Mouse (Mus musculus): ENCODE results near the gene Tmem26.
A peak's percentile ranks its signal among the peaks of the same experiment; 100 is the strongest.
"Not testable (repeated sequence)": the region's sequence is repeated elsewhere in the genome, so short reads cannot be mapped to it uniquely, and the experiment has no call there.

Gene Tmem26

GRCm38 (mm10) chr10:68723568-68724360 lies at the start of gene Tmem26:
Gene Tmem26 (plus strand): TSS chr10:68723646.
- peak in 1 of 2 experiments; percentile 6 for DNase-seq (ENCODE audit: low spot score in 2 of 2)

GRCm38 (mm10) chr10:68678678-68679077 lies 44.8 kb upstream of the Tmem26 start:
- DNase-seq (ENCODE audit: low spot score in 2 of 2) = no peak

GRCm38 (mm10) chr10:68681233-68681632 lies 42.2 kb upstream of the Tmem26 start:
- no peak for DNase-seq (ENCODE audit: low spot score in 2 of 2)

DNA sequence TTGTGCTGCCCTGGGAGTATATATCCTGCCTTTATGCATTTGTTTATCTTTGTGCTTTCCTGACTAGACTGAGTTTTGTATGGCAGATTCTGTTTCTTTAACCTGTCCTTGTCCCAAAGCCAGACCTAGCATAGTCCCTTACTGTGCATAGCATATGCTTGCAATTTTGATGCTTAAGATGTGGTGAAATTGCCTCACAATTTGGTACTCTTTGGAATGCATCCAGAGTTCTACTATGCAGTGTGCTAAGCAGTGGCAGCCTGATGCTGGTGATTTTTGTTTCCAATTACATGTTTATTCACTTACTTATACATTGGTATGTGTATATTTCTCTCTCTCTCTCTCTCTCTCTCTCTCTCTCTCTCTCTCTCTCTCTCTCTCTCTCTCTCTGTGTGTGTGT lies 37.9 kb upstream of the Tmem26 start:
- no peak for DNase-seq (ENCODE audit: low spot score in 2 of 2)

- DNase-seq (ENCODE audit: low spot score in 2 of 2) = no peak
Measured at GRCm38 (mm10) chr10:68691116-68691515, 32.3 kb upstream of the Tmem26 start.

- DNase-seq (ENCODE audit: low spot score in 2 of 2) = no peak
Measured at GRCm38 (mm10) chr10:68692401-68692800, 31.0 kb upstream of the Tmem26 start.

DNA sequence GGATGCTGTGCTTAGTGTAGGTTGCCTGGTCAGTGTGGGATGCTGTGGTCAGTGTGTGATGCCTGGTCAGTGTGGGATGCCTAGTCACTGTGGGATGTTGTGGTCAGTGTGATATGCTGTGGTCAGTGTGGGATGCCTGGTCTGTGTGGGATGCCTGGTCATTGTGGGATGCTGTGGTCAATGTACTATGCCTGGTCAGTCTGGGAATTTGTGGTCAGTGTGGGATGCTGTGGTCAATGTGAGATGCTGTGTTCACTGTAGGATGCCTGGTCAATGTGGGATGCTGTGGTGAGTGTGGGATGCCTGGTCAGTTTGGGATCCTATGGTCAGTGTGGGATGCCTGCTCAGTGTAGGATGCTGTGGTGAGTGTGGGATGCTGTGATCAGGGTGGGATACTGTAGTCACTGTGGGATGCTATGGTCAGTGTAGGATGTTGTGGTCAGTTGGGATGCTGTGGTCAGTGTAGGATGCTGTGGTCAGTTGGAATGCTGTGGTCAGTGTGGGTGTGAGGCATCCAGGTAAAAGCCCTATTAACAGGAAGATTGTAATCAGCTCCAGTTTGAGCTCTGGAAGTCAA lies 27.6 kb upstream of the Tmem26 start:
- DNase-seq (ENCODE audit: low spot score in 2 of 2) = no peak

DNA sequence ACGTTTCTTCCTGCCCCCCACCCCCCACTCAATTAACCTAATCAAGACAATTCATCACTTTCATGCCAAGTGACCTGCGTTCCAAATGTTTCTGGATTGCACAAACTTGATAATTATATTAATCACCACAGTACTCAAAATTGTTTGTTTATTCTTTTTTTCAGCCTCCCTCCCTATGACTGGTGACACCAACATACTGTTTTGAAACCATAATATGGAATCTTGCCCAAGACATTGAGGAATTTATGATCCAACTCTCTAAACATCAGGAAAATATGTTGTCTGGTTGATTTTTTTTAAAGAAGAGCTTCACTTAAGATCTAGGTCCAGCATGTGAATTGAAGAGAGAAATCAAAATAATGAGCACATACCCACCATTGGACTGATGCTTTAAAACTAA lies 19.2 kb upstream of the Tmem26 start:
- DNase-seq (ENCODE audit: low spot score in 2 of 2) = no peak

GRCm38 (mm10) chr10:68705471-68706036 lies 17.9 kb upstream of the Tmem26 start:
- DNase-seq (ENCODE audit: low spot score in 2 of 2) = no peak

- DNase-seq (ENCODE audit: low spot score in 2 of 2) = no peak
Measured at GRCm38 (mm10) chr10:68707014-68707852, 16.2 kb upstream of the Tmem26 start.

GRCm38 (mm10) chr10:68712926-68713325 lies 10.5 kb upstream of the Tmem26 start:
- DNase-seq (ENCODE audit: low spot score in 2 of 2) = no peak

GRCm38 (mm10) chr10:68714302-68714701 lies 9.1 kb upstream of the Tmem26 start:
- DNase-seq (ENCODE audit: low spot score in 2 of 2) = no peak

- no peak for DNase-seq (ENCODE audit: low spot score in 2 of 2)
Measured at GRCm38 (mm10) chr10:68715396-68715795, 8.1 kb upstream of the Tmem26 start.

GRCm38 (mm10) chr10:68718375-68718774 lies 5.1 kb upstream of the Tmem26 start:
- DNase-seq (ENCODE audit: low spot score in 2 of 2) = no peak

- peak in 1 of 2 experiments; percentile 6 for DNase-seq (ENCODE audit: low spot score in 2 of 2)
Measured at GRCm38 (mm10) chr10:68720887-68721400, 2.5 kb upstream of the Tmem26 start.

GRCm38 (mm10) chr10:68723015-68723414 lies 431 bp upstream of the Tmem26 start:
- DNase-seq (ENCODE audit: low spot score in 2 of 2) = no peak

DNA sequence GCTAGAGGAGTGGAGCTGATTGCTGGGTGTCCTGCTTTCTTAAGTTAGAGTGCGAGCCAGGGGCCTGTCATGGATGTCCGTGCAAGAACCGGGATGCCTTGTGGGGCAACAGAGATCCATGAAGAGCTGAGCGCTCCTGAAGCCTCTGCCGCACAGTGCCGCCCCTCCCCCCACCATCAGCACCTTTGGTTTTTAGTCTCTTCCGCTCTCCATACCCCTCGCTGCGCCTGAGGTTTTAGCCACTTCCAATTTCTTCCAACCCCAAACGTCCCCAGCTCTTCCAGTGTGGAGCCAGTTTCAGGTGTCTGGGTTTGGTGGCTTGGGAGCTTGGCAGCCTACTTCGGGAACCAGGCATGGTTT lies 895 bp downstream of the Tmem26 start:
- no peak for DNase-seq (ENCODE audit: low spot score in 2 of 2)

- DNase-seq (ENCODE audit: low spot score in 2 of 2) = peak in 1 of 2 experiments; percentile 17
Measured at GRCm38 (mm10) chr10:68727464-68727863, 4.0 kb downstream of the Tmem26 start.

- DNase-seq (ENCODE audit: low spot score in 2 of 2) = no peak
Measured at GRCm38 (mm10) chr10:68735621-68736020, 12.2 kb downstream of the Tmem26 start.

- DNase-seq (ENCODE audit: low spot score in 2 of 2) = no peak
Measured at GRCm38 (mm10) chr10:68737391-68737790, 13.9 kb downstream of the Tmem26 start.

DNA sequence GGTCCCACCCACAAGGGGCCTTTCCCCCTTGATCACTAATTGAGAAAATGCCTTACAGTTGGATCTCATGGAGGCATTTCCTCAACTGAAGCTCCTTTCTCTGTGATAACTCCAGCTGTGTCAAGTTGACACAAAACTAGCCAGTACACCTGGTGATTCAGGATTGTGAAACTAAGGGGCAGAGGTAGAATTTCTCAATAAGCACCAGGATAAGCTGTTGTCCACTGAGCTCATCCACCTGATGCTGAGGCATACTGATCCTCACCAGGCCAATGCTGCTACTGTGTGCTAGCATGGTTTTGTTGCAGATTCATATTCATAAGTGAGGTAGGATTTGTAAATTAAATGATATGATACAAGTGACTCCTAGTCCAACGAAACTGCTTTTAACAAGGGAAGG lies 15.5 kb downstream of the Tmem26 start:
- DNase-seq (ENCODE audit: low spot score in 2 of 2) = not testable (repeated sequence)

DNA sequence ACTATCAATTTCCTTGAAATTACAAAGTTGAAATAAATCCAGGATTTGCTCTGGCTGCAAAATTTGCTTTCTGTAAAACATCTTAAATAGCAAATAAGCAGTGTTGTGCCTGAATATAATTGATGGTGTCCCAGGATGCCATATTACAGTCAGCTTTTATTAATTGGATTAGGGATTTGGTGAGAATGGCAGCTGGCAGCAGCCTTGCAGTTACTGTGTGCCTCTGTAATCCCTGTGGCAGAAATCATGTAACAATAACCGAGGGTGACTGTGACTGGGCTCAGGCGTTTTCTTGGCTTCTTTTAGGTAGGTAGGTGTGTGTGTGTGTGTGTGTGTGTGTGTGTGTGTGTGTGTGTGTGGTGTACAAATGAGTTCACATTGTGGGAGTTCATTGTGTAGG lies 16.8 kb downstream of the Tmem26 start:
- no peak for DNase-seq (ENCODE audit: low spot score in 2 of 2)

Measured in urinary bladder, postnatal 36 days (tissue).